Mouse (Mus musculus) hindbrain, embryonic 10.5 days (tissue): ENCODE measurements around the gene Sh3kbp1. TPM values are rescaled to one million over a fixed set of nuclear protein-coding genes. Genes with fewer than 3 reads are reported as not detected.

Source experiments
- DNase-seq: peaks from one replicate; pipeline ENCODE4 v3.0.0-alpha.2; 2017; ENCODE audit warnings: low spot score
- H3K27ac ChIP-seq: fragments of 300-500 bp; sonication (generic); 2 replicates; pipeline ENCODE4 v1.5.1; 2016; ENCODE audit warnings: mild to moderate bottlenecking, moderate library complexity
- H3K27me3 ChIP-seq: fragments of 300-500 bp; sonication (generic); 2 replicates; pipeline ENCODE4 v1.6.1; 2016; ENCODE audit warnings: mild to moderate bottlenecking; ENCODE audit not compliant: poor library complexity, insufficient read depth, severe bottlenecking
- H3K36me3 ChIP-seq: fragments of 300-500 bp; sonication (generic); 2 replicates; pipeline ENCODE4 v1.6.1; 2016; ENCODE audit warnings: mild to moderate bottlenecking, moderate library complexity
- H3K4me1 ChIP-seq: fragments of 300-500 bp; sonication (generic); replicated peaks from 2 replicates; pipeline ENCODE4 v1.6.1; 2016; ENCODE audit warnings: mild to moderate bottlenecking
- H3K4me3 ChIP-seq: fragments of 300-500 bp; sonication (generic); 2 replicates; pipeline ENCODE4 v1.5.1; 2016; ENCODE audit warnings: mild to moderate bottlenecking, moderate library complexity
- H3K9me3 ChIP-seq: fragments of 300-500 bp; sonication (generic); 2 replicates; pipeline ENCODE4 v1.6.1; 2016; ENCODE audit warnings: mild to moderate bottlenecking, moderate library complexity
- WGBS: fragments of 180-500 bp; shearing (Covaris S2); methylation state at CpG from one replicate; pipeline ENCODE4 v1.1.7; 2016; 5-methylcytosine and 5-hydroxymethylcytosine counted together
- polyA plus RNA-seq: library from polyadenylated mRNA; unstranded; fragments of >200 nt; fragmentation: Nextera tagmentation; extraction: Ambion mirVana; gene quantifications from 2 replicates; pipeline ENCODE4 v1.2.1, GENCODE M21; 2016

Gene Sh3kbp1
- polyA plus RNA-seq, 1 experiment from 2014 or later, result 26.8 TPM

DNA sequence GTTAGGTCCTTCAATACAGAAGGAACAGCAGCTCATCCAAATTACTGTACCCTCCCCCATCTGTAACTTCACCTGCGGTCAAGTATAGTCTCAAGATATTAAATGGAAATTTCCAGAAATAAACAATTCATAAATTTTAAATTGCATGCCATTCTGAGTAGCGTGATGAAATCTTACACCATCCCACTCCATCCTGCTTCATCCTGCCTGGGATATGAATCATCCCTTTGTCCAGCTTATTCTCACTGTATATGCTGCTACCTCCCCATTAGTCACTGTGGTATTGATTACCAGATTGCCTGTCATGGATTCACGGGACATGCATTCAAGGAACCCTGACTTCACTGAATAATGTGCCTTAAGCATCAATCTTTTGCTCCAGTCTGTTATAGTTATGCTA is 104.3 kb downstream of the Sh3kbp1 start:
- no peaks in the 10 kb centered on the region for H3K4me1 ChIP-seq
- 88% methylated on average over 3 of the region's 3 CpGs for WGBS
- H3K27me3 ChIP-seq, result peaks cover 31% of the 10 kb centered on the region
- no peak overlapping the region for H3K27ac ChIP-seq
- H3K4me3 ChIP-seq, result no peak overlapping the region
- no peaks in the 10 kb centered on the region for H3K36me3 ChIP-seq
- no peaks in the 10 kb centered on the region for H3K9me3 ChIP-seq
- no peak for DNase-seq

- 79% methylated on average over 3 of the region's 3 CpGs for WGBS
- no peaks in the 10 kb centered on the region for H3K9me3 ChIP-seq
- H3K27me3 ChIP-seq, result peaks cover 40% of the 10 kb centered on the region
- no peak for DNase-seq
- H3K4me1 ChIP-seq, result no peaks in the 10 kb centered on the region
- no peaks in the 10 kb centered on the region for H3K36me3 ChIP-seq
- H3K27ac ChIP-seq, result no peak overlapping the region
- no peak overlapping the region for H3K4me3 ChIP-seq
Observed at GRCm38 (mm10) chrX:159732845-159733244, 105.8 kb downstream of the Sh3kbp1 start.

GRCm38 (mm10) chrX:159733948-159734347 is 106.9 kb downstream of the Sh3kbp1 start:
- Histone ChIP-seq H3K27me3 (peaks cover 40% of the 10 kb centered on the region), H3K36me3 (no peaks in the 10 kb centered on the region), H3K4me3 (no peak overlapping the region), H3K4me1 (no peaks in the 10 kb centered on the region), H3K9me3 (no peaks in the 10 kb centered on the region), H3K27ac (no peak overlapping the region)
- WGBS, result 87% methylated on average over 2 of the region's 2 CpGs
- no peak for DNase-seq

- DNase-seq, result peak; percentile 5
- no peaks in the 10 kb centered on the region for H3K36me3 ChIP-seq
- H3K27ac ChIP-seq, result no peak overlapping the region
- no peak overlapping the region for H3K4me3 ChIP-seq
- H3K27me3 ChIP-seq, result peaks cover 44% of the 10 kb centered on the region
- H3K9me3 ChIP-seq, result no peaks in the 10 kb centered on the region
- H3K4me1 ChIP-seq, result no peaks in the 10 kb centered on the region
- 66% methylated on average over 6 of the region's 6 CpGs for whole genome bisulfite sequencing
Observed at GRCm38 (mm10) chrX:159735513-159736099, 108.5 kb downstream of the Sh3kbp1 start.

- WGBS, result 79% methylated on average over 1 of the region's 1 CpGs
- H3K4me1 ChIP-seq, result no peaks in the 10 kb centered on the region
- no peak overlapping the region for H3K4me3 ChIP-seq
- H3K9me3 ChIP-seq, result no peaks in the 10 kb centered on the region
- H3K36me3 ChIP-seq, result no peaks in the 10 kb centered on the region
- no peak overlapping the region for H3K27ac ChIP-seq
- H3K27me3 ChIP-seq, result peaks cover 51% of the 10 kb centered on the region
- no peak for DNase-seq
Observed at GRCm38 (mm10) chrX:159737344-159737743, 110.3 kb downstream of the Sh3kbp1 start.

- no peak overlapping the region for H3K27ac ChIP-seq
- no peaks in the 10 kb centered on the region for H3K9me3 ChIP-seq
- H3K4me3 ChIP-seq, result no peak overlapping the region
- peaks cover 10% of the 10 kb centered on the region; the same call in 1 of the 2 replicates for H3K4me1 ChIP-seq
- H3K27me3 ChIP-seq, result peaks cover 59% of the 10 kb centered on the region
- H3K36me3 ChIP-seq, result no peaks in the 10 kb centered on the region
- DNase-seq, result no peak
- WGBS, result 70% methylated on average over 5 of the region's 5 CpGs
Observed at GRCm38 (mm10) chrX:159744035-159744434, 117.0 kb downstream of the Sh3kbp1 start.

DNA sequence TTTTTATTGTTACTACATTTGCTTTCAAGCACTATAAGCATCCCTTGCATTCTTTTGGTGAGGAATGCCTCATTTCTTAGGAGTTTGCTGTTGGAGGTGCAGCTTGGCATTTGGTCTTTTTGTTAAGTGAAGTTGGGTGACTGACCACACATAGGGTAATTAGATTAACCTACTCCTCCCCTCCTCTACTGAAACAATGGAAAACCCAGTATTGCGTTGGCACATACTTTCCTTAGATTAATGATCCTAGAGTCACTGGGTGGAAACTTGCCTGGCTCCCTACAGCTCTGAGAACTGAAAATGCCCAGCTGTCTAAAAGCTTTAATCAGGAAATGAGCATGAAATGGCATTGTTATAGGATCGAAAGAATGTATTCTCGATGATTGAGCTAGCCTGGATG is 117.5 kb downstream of the Sh3kbp1 start:
- Histone ChIP-seq H3K27ac (no peak overlapping the region), H3K4me3 (no peak overlapping the region), H3K36me3 (no peaks in the 10 kb centered on the region), H3K9me3 (no peaks in the 10 kb centered on the region), H3K4me1 (peaks cover 10% of the 10 kb centered on the region; the same call in 1 of the 2 replicates), H3K27me3 (peaks cover 56% of the 10 kb centered on the region)
- no peak for DNase-seq
- 42% methylated on average over 3 of the region's 3 CpGs for WGBS

DNA sequence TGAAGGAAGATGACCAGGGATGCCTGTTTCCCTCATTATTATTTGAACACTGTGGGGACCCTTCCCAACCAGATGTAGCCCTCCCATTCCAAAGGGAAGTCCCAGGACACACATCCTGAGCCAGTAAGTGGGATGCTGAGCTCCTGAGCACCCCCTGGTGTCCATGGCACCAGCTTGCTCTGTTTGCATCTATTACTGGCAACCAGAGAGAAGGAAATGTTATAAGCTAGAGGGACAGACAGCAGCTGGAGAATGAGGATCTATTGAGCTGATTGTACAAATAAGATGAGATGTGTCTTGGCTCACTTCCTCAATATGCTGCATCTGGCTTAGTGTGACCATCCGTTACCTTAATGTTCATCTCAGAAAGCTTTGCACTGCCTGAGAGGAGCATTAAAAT is 124.8 kb downstream of the Sh3kbp1 start:
- no peak overlapping the region for H3K27ac ChIP-seq
- no peaks in the 10 kb centered on the region for H3K4me1 ChIP-seq
- peak; percentile 24 for DNase-seq
- H3K27me3 ChIP-seq, result peaks cover 34% of the 10 kb centered on the region
- H3K9me3 ChIP-seq, result no peaks in the 10 kb centered on the region
- H3K4me3 ChIP-seq, result no peak overlapping the region
- H3K36me3 ChIP-seq, result no peaks in the 10 kb centered on the region
- WGBS, result 91% methylated on average over 1 of the region's 1 CpGs

- DNase-seq, result no peak
- H3K4me1 ChIP-seq, result no peaks in the 10 kb centered on the region
- H3K27me3 ChIP-seq, result peaks cover 32% of the 10 kb centered on the region
- no peaks in the 10 kb centered on the region for H3K9me3 ChIP-seq
- no peaks in the 10 kb centered on the region for H3K36me3 ChIP-seq
- no peak overlapping the region for H3K27ac ChIP-seq
- no peak overlapping the region for H3K4me3 ChIP-seq
Observed at GRCm38 (mm10) chrX:159756261-159756660, 129.2 kb downstream of the Sh3kbp1 start.

DNA sequence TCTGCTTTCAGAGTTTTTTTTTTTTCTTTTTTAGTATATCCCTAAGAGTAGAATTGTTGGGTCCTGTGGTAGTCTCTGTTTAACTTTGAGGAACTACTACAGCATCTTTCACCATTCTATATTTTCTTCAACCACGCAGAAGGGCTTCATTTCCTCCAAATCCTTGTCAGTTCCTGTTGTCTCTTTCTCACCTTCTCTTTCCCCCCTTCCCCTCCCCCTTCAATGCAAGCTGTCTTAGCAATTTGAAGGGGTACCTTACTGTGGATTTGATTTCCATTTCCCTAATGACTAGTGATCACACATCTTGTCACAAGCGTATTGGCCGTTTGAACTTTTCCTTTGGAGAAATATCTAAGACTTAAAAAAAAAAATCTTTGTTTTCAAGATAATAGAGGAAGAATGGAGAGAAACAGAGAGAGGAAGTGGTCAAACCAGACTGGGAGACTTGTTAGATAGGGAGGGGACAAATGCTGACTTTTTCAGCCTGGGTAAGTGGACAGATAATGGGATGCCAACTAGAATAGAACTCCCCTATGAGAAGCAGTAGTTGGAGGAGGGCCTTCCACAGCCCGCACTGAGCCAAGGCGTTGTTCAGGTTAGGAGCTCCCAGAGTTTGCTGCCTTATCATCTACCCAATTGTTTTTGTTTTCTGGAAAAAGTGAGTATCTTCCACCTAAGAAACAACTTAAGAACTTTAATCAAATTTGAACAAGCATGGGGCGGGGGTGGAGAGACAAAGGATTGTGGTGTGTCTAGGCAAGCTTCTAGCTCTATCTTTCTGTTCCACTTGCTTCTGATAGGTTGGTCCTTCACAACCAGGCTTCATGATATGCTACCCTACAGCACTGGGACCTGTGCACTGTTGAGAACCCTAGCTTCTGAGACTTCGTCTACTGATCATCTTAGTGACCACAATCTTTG is 130.1 kb downstream of the Sh3kbp1 start:
- Histone ChIP-seq H3K27ac (no peak overlapping the region), H3K4me3 (no peak overlapping the region), H3K27me3 (peaks cover 27% of the 10 kb centered on the region), H3K4me1 (no peaks in the 10 kb centered on the region), H3K9me3 (no peaks in the 10 kb centered on the region), H3K36me3 (no peaks in the 10 kb centered on the region)
- DNase-seq, result no peak
- WGBS, result 91% methylated on average over 7 of the region's 7 CpGs

DNA sequence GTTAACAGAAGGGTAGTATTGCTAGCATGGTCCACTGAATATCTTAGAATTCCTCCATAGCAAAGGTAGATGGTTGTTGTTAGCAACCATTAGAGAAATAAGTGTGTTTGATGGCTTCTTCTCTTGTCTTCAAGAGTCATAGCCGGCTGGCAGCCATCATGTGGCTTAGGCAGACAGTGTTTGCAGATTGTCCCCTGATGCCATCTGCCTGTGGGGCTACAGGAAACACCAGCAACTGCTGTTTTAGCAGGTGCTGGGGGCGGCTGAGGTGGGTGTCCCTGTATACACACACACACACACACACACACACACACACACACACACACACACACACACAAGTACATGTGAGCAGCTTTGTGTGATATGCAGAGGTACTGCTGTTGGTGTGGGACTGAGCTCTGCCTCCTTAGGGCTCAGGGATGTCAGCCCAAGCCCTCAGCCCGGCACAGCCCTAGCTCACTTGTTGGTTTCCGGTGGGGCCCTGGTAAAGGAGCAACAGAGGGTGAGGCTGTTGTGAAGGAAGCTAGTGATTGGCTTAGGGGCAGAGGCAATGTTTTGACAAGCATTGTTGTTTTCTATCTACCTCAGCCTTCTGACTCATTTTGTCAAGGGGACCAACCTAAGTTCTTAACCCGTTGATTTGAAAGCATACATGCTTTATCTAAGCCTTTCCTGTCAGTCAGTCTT is 130.9 kb downstream of the Sh3kbp1 start:
- no peaks in the 10 kb centered on the region for H3K36me3 ChIP-seq
- no peak overlapping the region for H3K27ac ChIP-seq
- no peaks in the 10 kb centered on the region for H3K4me1 ChIP-seq
- H3K9me3 ChIP-seq, result no peaks in the 10 kb centered on the region
- DNase-seq, result no peak
- H3K27me3 ChIP-seq, result peaks cover 27% of the 10 kb centered on the region
- no peak overlapping the region for H3K4me3 ChIP-seq
- WGBS, result 85% methylated on average over 5 of the region's 5 CpGs

DNA sequence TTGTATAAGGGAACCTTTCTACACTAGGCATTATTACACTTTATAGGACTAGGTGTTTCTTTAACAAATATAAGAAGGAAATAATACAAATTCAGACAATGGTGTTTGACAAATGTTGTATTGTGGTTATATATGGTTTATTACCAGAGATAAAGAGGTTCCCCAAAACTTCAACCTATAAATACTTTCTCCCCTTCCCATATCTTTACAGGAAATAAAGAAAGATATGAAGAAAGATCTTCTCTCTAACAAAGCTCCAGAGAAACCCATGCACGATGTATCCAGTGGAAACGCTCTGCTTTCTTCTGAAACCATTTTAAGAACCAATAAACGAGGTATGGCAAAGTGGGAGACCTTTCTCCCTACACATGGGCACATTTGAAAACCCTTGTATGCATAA is 136.7 kb downstream of the Sh3kbp1 start:
- H3K9me3 ChIP-seq, result no peaks in the 10 kb centered on the region
- no peak overlapping the region for H3K4me3 ChIP-seq
- no peak for DNase-seq
- 85% methylated on average over 3 of the region's 3 CpGs for WGBS
- H3K36me3 ChIP-seq, result no peaks in the 10 kb centered on the region
- peaks cover 34% of the 10 kb centered on the region for H3K27me3 ChIP-seq
- peaks cover 9% of the 10 kb centered on the region; the same call in 1 of the 2 replicates for H3K4me1 ChIP-seq
- no peak overlapping the region for H3K27ac ChIP-seq

DNA sequence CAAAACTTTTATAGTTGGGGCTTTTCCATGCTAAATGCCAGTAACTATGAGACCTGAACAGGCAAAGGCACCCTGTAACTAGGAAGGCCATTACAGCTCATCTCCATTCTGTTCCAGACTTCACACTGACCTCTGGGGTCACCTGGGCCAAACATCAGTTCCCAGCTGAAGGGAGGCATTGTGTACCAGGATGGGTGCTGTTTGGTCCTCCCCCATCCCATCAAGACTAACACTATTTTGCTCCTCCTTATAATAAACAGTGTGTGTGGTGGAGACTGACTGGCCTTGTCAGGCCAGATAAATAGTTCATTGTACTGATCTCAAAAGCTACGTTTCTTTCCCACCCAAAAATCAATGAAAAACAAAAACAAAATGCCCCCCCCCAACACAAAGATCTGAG is 138.8 kb downstream of the Sh3kbp1 start:
- DNase-seq, result peak; percentile 28
- H3K4me3 ChIP-seq, result no peak overlapping the region
- peaks cover 9% of the 10 kb centered on the region; the same call in 1 of the 2 replicates for H3K4me1 ChIP-seq
- H3K36me3 ChIP-seq, result no peaks in the 10 kb centered on the region
- H3K27ac ChIP-seq, result no peak overlapping the region
- 46% methylated on average over 1 of the region's 1 CpGs for WGBS
- H3K9me3 ChIP-seq, result no peaks in the 10 kb centered on the region
- peaks cover 47% of the 10 kb centered on the region for H3K27me3 ChIP-seq
